Mouse (Mus musculus) midbrain, embryonic 11.5 days (tissue): ENCODE data around the gene Wwox. TPM values are rescaled to one million over a fixed set of nuclear protein-coding genes. Genes with fewer than 3 reads are reported as not detected.

Experiments
- ATAC-seq: fragments of 200-750 bp; cut with Nextera tagmentation; 2 replicates; pipeline ENCODE4 v1.8.0; 2017; ENCODE audit warnings: moderate TSS enrichment, moderate library complexity; ENCODE audit not compliant: low FRiP score
- DNase-seq: peaks from one replicate; pipeline ENCODE4 v3.0.0; 2015; ENCODE audit warnings: low spot score; ENCODE audit errors: missing footprints
- H3K27ac ChIP-seq: fragments of 300-500 bp; sonication (generic); 2 replicates; pipeline ENCODE4 v1.5.1; 2014; ENCODE audit warnings: low read depth, low read length
- H3K27me3 ChIP-seq: fragments of 300-500 bp; sonication (generic); 2 replicates; pipeline ENCODE4 v1.6.1; 2014; ENCODE audit warnings: mild to moderate bottlenecking, low read length, moderate library complexity, mixed read lengths; ENCODE audit not compliant: control insufficient read depth, insufficient read depth
- H3K36me3 ChIP-seq: fragments of 300-500 bp; sonication (generic); 2 replicates; pipeline ENCODE4 v1.6.1; 2014; ENCODE audit warnings: mild to moderate bottlenecking, low read length, moderate library complexity, mixed read lengths; ENCODE audit not compliant: control insufficient read depth, insufficient read depth
- H3K4me1 ChIP-seq: fragments of 300-500 bp; sonication (generic); 2 replicates; pipeline ENCODE4 v1.6.1; 2014; ENCODE audit warnings: low read length; ENCODE audit not compliant: control insufficient read depth, insufficient read depth
- H3K4me2 ChIP-seq: fragments of 300-500 bp; sonication (generic); 2 replicates; pipeline ENCODE4 v1.6.1; 2014; ENCODE audit warnings: mild to moderate bottlenecking, moderate library complexity
- H3K4me3 ChIP-seq: fragments of 300-500 bp; sonication (generic); 2 replicates; pipeline ENCODE4 v1.5.1; 2014; ENCODE audit warnings: low read depth, low read length
- H3K9ac ChIP-seq: fragments of 300-500 bp; sonication (generic); 2 replicates; pipeline ENCODE4 v1.6.1; 2014; ENCODE audit warnings: low read length
- H3K9me3 ChIP-seq: fragments of 300-500 bp; sonication (generic); 2 replicates; pipeline ENCODE4 v1.6.1; 2016; ENCODE audit warnings: low read length; ENCODE audit not compliant: control insufficient read depth
- WGBS: fragments of 180-500 bp; shearing (Covaris S2); extraction: QIAGEN DNeasy Blood & Tissue Kit; methylation state at CpG from one replicate; pipeline ENCODE4 v1.1.7; 2014; 5-methylcytosine and 5-hydroxymethylcytosine counted together
- polyA plus RNA-seq: library from polyadenylated mRNA; unstranded; fragments of >200 nt; fragmentation: Nextera tagmentation; extraction: Ambion mirVana; gene quantifications from 2 replicates; pipeline ENCODE4 v1.2.1, GENCODE M21; 2014

The Wwox gene
- polyA plus RNA-seq, 1 experiment from 2014 or later: 12.1 TPM

GRCm38 (mm10) chr8:114971378-114971777 is 531.9 kb downstream of the Wwox start:
- Histone ChIP-seq H3K9me3 (no peaks in the 10 kb centered on the region; the same call in 1 of the 2 replicates), H3K27me3 (no peaks in the 10 kb centered on the region), H3K4me1 (no peaks in the 10 kb centered on the region), H3K4me3 (no peak overlapping the region), H3K9ac (no peak overlapping the region), H3K4me2 (no peak overlapping the region), H3K27ac (no peak overlapping the region), H3K36me3 (no peaks in the 10 kb centered on the region)
- DNase-seq: peak; percentile 97
- peak; percentile 57; the same call in 1 of the 2 replicates for ATAC-seq
- WGBS: 55% methylated on average over 8 of the region's 8 CpGs

GRCm38 (mm10) chr8:114973002-114973461 is 533.6 kb downstream of the Wwox start:
- H3K4me2 ChIP-seq: no peak overlapping the region
- no peaks in the 10 kb centered on the region; the same call in 1 of the 2 replicates for H3K9me3 ChIP-seq
- H3K9ac ChIP-seq: no peak overlapping the region
- H3K27me3 ChIP-seq: no peaks in the 10 kb centered on the region
- H3K4me1 ChIP-seq: no peaks in the 10 kb centered on the region
- no peak for DNase-seq
- H3K27ac ChIP-seq: no peak overlapping the region
- ATAC-seq: no peak
- 46% methylated on average over 12 of the region's 12 CpGs for WGBS
- H3K36me3 ChIP-seq: no peaks in the 10 kb centered on the region
- H3K4me3 ChIP-seq: no peak overlapping the region

- ATAC-seq: no peak
- Histone ChIP-seq H3K4me3 (no peak overlapping the region), H3K27me3 (no peaks in the 10 kb centered on the region), H3K27ac (no peak overlapping the region), H3K36me3 (no peaks in the 10 kb centered on the region), H3K4me1 (no peaks in the 10 kb centered on the region), H3K9me3 (no peaks in the 10 kb centered on the region), H3K9ac (no peak overlapping the region), H3K4me2 (no peak overlapping the region)
- no peak for DNase-seq
- 87% methylated on average over 5 of the region's 5 CpGs for WGBS
These were observed 535.0 kb downstream of the Wwox start for GRCm38 (mm10) chr8:114974336-114974950.

GRCm38 (mm10) chr8:114977746-114978145 is 538.3 kb downstream of the Wwox start:
- H3K36me3 ChIP-seq: no peaks in the 10 kb centered on the region
- no peaks in the 10 kb centered on the region for H3K4me1 ChIP-seq
- 90% methylated on average over 11 of the region's 11 CpGs for WGBS
- H3K9ac ChIP-seq: no peak overlapping the region
- H3K4me2 ChIP-seq: no peak overlapping the region
- no peak for ATAC-seq
- H3K27me3 ChIP-seq: no peaks in the 10 kb centered on the region
- H3K27ac ChIP-seq: no peak overlapping the region
- no peaks in the 10 kb centered on the region for H3K9me3 ChIP-seq
- H3K4me3 ChIP-seq: no peak overlapping the region
- DNase-seq: no peak

GRCm38 (mm10) chr8:114978206-114978960 is 538.9 kb downstream of the Wwox start:
- H3K27ac ChIP-seq: no peak overlapping the region
- H3K27me3 ChIP-seq: no peaks in the 10 kb centered on the region
- H3K36me3 ChIP-seq: no peaks in the 10 kb centered on the region
- no peak overlapping the region for H3K4me3 ChIP-seq
- H3K9me3 ChIP-seq: no peaks in the 10 kb centered on the region
- ATAC-seq: no peak
- no peak overlapping the region for H3K4me2 ChIP-seq
- no peak overlapping the region for H3K9ac ChIP-seq
- H3K4me1 ChIP-seq: no peaks in the 10 kb centered on the region
- no peak for DNase-seq
- 84% methylated on average over 15 of the region's 15 CpGs for WGBS

GRCm38 (mm10) chr8:114979671-114980070 is 540.2 kb downstream of the Wwox start:
- DNase-seq (no peak), ATAC-seq (no peak)
- Histone ChIP-seq H3K9me3 (no peaks in the 10 kb centered on the region), H3K4me3 (no peak overlapping the region), H3K4me1 (no peaks in the 10 kb centered on the region), H3K27me3 (no peaks in the 10 kb centered on the region), H3K36me3 (no peaks in the 10 kb centered on the region), H3K27ac (no peak overlapping the region), H3K4me2 (no peak overlapping the region), H3K9ac (no peak overlapping the region)

- Histone ChIP-seq H3K27me3 (no peaks in the 10 kb centered on the region), H3K4me1 (no peaks in the 10 kb centered on the region), H3K4me2 (no peak overlapping the region), H3K9me3 (no peaks in the 10 kb centered on the region), H3K4me3 (no peak overlapping the region), H3K36me3 (no peaks in the 10 kb centered on the region), H3K27ac (no peak overlapping the region), H3K9ac (no peak overlapping the region)
- WGBS: 89% methylated on average over 11 of the region's 11 CpGs
- ATAC-seq: no peak
- DNase-seq: no peak
These were observed 543.3 kb downstream of the Wwox start for GRCm38 (mm10) chr8:114982762-114983161.

GRCm38 (mm10) chr8:114984500-114984899 is 545.0 kb downstream of the Wwox start:
- Histone ChIP-seq H3K4me3 (no peak overlapping the region), H3K27ac (no peak overlapping the region), H3K36me3 (no peaks in the 10 kb centered on the region), H3K9me3 (no peaks in the 10 kb centered on the region), H3K9ac (no peak overlapping the region), H3K27me3 (no peaks in the 10 kb centered on the region), H3K4me1 (no peaks in the 10 kb centered on the region), H3K4me2 (no peak overlapping the region)
- DNase-seq (peak; percentile 19), ATAC-seq (no peak)
- 90% methylated on average over 8 of the region's 8 CpGs for WGBS

- Histone ChIP-seq H3K4me3 (no peak overlapping the region), H3K9ac (no peak overlapping the region), H3K27me3 (no peaks in the 10 kb centered on the region), H3K36me3 (no peaks in the 10 kb centered on the region), H3K9me3 (no peaks in the 10 kb centered on the region), H3K4me2 (no peak overlapping the region), H3K4me1 (no peaks in the 10 kb centered on the region; the same call in 1 of the 2 replicates), H3K27ac (no peak overlapping the region)
- no peak for ATAC-seq
- peak; percentile 72 for DNase-seq
- 85% methylated on average over 13 of the region's 13 CpGs for WGBS
These were observed 546.5 kb downstream of the Wwox start for GRCm38 (mm10) chr8:114985996-114986395.
